Mouse (Mus musculus): ENCODE measurements at regions not wholly inside any gene's neighbourhood (a gene's known extent, or its start where the extent isn't known, plus 50 kb on each side); places are given as distances from the start of the nearest gene placed in this dataset.

DNA sequence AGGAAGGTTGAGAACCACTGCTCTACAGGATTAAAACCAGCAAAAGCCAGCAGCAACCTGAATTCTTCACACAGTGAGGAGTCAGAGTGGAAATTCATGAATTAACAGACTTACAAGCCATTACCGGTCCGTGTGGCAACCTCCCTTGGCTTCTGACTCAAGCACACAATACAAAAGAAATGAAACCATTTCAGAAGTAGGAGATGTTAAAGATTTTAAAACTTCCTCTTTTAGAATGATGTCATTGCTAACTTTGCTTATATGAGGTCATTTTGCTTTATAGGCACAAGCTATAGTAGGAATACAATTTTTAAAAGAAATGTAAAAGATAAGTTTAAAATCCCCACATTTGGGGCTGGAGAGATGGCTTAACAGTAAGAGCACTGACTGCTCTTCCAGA is 99.1 kb upstream of the Clint1 start:
- no peak for TF ChIP-seq POLR2A (IDR thresholded peaks at IDR 0.05; ENCODE audit: borderline replicate concordance, extremely low read depth, low read depth, low read length)
- no peak for TF ChIP-seq CTCF (IDR thresholded peaks at IDR 0.05; ENCODE audit: insufficient read depth, low read length)
- no peak overlapping the region for H3K4me3 ChIP-seq (replicated peaks; ENCODE audit: extremely low read depth, low read depth, low read length)
- no peak for DNase-seq
- 38% methylated on average over 2 of the region's 2 CpGs for WGBS
- no peaks in the 10 kb centered on the region for H3K4me1 ChIP-seq (ENCODE audit: control insufficient read depth, insufficient read depth, low read length)

DNA sequence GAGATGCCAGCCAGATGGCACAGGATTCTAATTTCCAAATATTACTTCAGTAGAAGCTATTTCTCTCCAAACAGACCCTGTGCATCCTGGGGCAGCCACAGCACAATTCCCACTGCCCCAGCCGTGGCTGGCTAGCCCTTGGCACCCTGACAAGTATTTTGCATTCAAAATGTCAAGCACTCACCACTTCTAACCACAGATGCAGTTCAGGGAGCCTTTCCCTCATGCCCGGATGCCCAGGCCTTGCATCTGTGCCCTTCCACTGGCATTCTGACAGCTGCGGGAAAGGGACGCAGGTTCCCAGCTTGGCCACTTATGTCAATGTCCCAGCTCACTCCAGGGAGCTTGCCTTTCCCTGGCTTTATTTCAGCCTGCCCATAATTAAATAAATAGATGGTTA is 84.8 kb upstream of the Clint1 start:
- TF ChIP-seq POLR2A (IDR thresholded peaks at IDR 0.05; ENCODE audit: borderline replicate concordance, extremely low read depth, low read depth, low read length) (no peak), CTCF (IDR thresholded peaks at IDR 0.05; ENCODE audit: insufficient read depth, low read length) (no peak)
- WGBS, result 57% methylated on average over 4 of the region's 4 CpGs
- Histone ChIP-seq H3K4me3 (replicated peaks; ENCODE audit: extremely low read depth, low read depth, low read length) (no peak overlapping the region), H3K4me1 (ENCODE audit: control insufficient read depth, insufficient read depth, low read length) (no peaks in the 10 kb centered on the region)
- DNase-seq, result no peak

GRCm38 (mm10) chr11:45782435-45782834 is 69.4 kb upstream of the Clint1 start:
- TF ChIP-seq POLR2A (IDR thresholded peaks at IDR 0.05; ENCODE audit: borderline replicate concordance, extremely low read depth, low read depth, low read length) (no peak), CTCF (IDR thresholded peaks at IDR 0.05; ENCODE audit: insufficient read depth, low read length) (no peak)
- H3K4me1 ChIP-seq (ENCODE audit: control insufficient read depth, insufficient read depth, low read length), result no peaks in the 10 kb centered on the region
- H3K4me3 ChIP-seq (replicated peaks; ENCODE audit: extremely low read depth, low read depth, low read length), result no peak overlapping the region
- DNase-seq, result no peak
- WGBS, result 60% methylated on average over 4 of the region's 4 CpGs

GRCm38 (mm10) chr11:45785806-45786205 is 66.0 kb upstream of the Clint1 start:
- no peaks in the 10 kb centered on the region; the same call in 1 of the 2 replicates for H3K4me1 ChIP-seq (ENCODE audit: control insufficient read depth, insufficient read depth, low read length)
- no peak for TF ChIP-seq CTCF (IDR thresholded peaks at IDR 0.05; ENCODE audit: insufficient read depth, low read length)
- no peak for TF ChIP-seq POLR2A (IDR thresholded peaks at IDR 0.05; ENCODE audit: borderline replicate concordance, extremely low read depth, low read depth, low read length)
- 83% methylated on average over 9 of the region's 9 CpGs for WGBS
- H3K4me3 ChIP-seq (replicated peaks; ENCODE audit: extremely low read depth, low read depth, low read length), result no peak overlapping the region
- DNase-seq, result no peak

DNA sequence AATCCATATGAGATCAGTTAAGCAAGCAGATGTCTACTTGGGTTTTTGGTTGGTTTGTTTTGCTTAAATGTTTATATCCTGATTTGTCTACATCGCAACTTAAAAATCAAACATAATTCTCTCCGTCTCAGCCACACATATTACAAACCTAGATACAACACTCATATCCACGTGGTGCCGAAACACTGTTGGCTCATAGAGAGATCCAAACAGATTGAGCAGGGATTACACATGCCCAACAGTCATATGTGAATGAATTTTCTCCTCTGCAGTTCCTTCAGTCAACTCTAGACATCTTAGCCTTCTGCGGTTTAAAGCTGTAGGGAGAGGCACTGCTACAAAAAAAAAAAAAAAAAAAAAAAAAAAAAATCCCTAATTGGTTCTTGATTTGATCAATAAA is 64.4 kb upstream of the Clint1 start:
- Histone ChIP-seq H3K4me1 (ENCODE audit: control insufficient read depth, insufficient read depth, low read length) (no peaks in the 10 kb centered on the region; the same call in 1 of the 2 replicates), H3K4me3 (replicated peaks; ENCODE audit: extremely low read depth, low read depth, low read length) (no peak overlapping the region)
- WGBS, result 90% methylated on average over 5 of the region's 5 CpGs
- DNase-seq, result no peak
- TF ChIP-seq CTCF (IDR thresholded peaks at IDR 0.05; ENCODE audit: insufficient read depth, low read length) (no peak), POLR2A (IDR thresholded peaks at IDR 0.05; ENCODE audit: borderline replicate concordance, extremely low read depth, low read depth, low read length) (no peak)

DNA sequence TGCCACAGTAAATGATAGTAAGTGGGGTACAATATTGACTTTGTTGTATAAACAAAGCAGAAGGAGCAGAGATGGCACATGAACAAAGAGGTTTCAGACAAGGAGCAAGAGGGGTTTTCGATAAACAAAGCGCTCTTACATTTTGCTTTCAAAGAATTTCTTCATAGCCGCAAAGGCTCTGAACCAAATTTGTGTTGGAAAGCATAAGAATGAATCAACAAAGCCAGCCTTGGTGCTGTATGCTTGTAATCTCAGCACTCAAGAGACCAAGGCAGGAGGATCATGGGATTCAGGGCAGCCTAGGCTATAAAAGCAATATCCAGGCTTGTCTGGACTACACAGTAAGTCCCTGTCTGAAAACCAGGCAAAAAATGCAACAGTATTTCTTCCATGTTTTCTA is 62.0 kb upstream of the Clint1 start:
- whole genome bisulfite sequencing, result 77% methylated on average over 3 of the region's 3 CpGs
- Histone ChIP-seq H3K4me3 (replicated peaks; ENCODE audit: extremely low read depth, low read depth, low read length) (no peak overlapping the region), H3K4me1 (ENCODE audit: control insufficient read depth, insufficient read depth, low read length) (no peaks in the 10 kb centered on the region; the same call in 1 of the 2 replicates)
- no peak for TF ChIP-seq CTCF (IDR thresholded peaks at IDR 0.05; ENCODE audit: insufficient read depth, low read length)
- no peak for TF ChIP-seq POLR2A (IDR thresholded peaks at IDR 0.05; ENCODE audit: borderline replicate concordance, extremely low read depth, low read depth, low read length)
- DNase-seq, result no peak

DNA sequence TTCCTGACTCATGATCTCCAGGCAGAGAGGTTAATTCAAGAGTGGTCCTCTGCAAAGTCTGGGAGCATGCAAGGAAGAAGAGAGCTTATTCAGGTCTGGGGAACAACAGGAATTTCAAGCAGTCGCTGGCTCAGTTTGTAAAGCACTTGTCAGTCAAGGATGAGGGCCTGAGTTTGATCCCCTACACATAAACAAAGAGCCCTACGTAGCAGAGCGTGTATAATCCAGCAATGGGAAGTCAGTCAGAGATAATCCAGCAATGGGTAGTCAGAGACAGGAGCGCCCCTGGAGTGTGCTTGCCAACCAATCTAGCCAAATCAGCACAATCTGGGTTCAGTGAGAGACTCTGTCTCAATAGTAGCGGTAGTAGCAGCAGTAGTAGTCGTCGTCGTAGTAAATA is 61.3 kb upstream of the Clint1 start:
- WGBS, result 73% methylated on average over 8 of the region's 8 CpGs
- no peak for DNase-seq
- no peak for TF ChIP-seq POLR2A (IDR thresholded peaks at IDR 0.05; ENCODE audit: borderline replicate concordance, extremely low read depth, low read depth, low read length)
- no peak for TF ChIP-seq CTCF (IDR thresholded peaks at IDR 0.05; ENCODE audit: insufficient read depth, low read length)
- no peak overlapping the region for H3K4me3 ChIP-seq (replicated peaks; ENCODE audit: extremely low read depth, low read depth, low read length)
- H3K4me1 ChIP-seq (ENCODE audit: control insufficient read depth, insufficient read depth, low read length), result no peaks in the 10 kb centered on the region; the same call in 1 of the 2 replicates

- Histone ChIP-seq H3K4me3 (replicated peaks; ENCODE audit: extremely low read depth, low read depth, low read length) (no peak overlapping the region), H3K4me1 (ENCODE audit: control insufficient read depth, insufficient read depth, low read length) (no peaks in the 10 kb centered on the region; the same call in 1 of the 2 replicates)
- 86% methylated on average over 2 of the region's 2 CpGs for WGBS
- TF ChIP-seq CTCF (IDR thresholded peaks at IDR 0.05; ENCODE audit: insufficient read depth, low read length) (no peak), POLR2A (IDR thresholded peaks at IDR 0.05; ENCODE audit: borderline replicate concordance, extremely low read depth, low read depth, low read length) (no peak)
- no peak for DNase-seq
Measured at GRCm38 (mm10) chr11:45791696-45792095, 60.2 kb upstream of the Clint1 start.

GRCm38 (mm10) chr11:45794361-45794981 is 57.4 kb upstream of the Clint1 start:
- DNase-seq, result no peak
- 80% methylated on average over 5 of the region's 5 CpGs for WGBS
- Histone ChIP-seq H3K4me1 (ENCODE audit: control insufficient read depth, insufficient read depth, low read length) (no peaks in the 10 kb centered on the region; the same call in 1 of the 2 replicates), H3K4me3 (replicated peaks; ENCODE audit: extremely low read depth, low read depth, low read length) (no peak overlapping the region)
- TF ChIP-seq POLR2A (IDR thresholded peaks at IDR 0.05; ENCODE audit: borderline replicate concordance, extremely low read depth, low read depth, low read length), result no peak
- TF ChIP-seq CTCF (IDR thresholded peaks at IDR 0.05; ENCODE audit: insufficient read depth, low read length), result peak; percentile 32; the same call in 1 of the 2 replicates

- H3K4me1 ChIP-seq (ENCODE audit: control insufficient read depth, insufficient read depth, low read length), result no peaks in the 10 kb centered on the region; the same call in 1 of the 2 replicates
- TF ChIP-seq POLR2A (IDR thresholded peaks at IDR 0.05; ENCODE audit: borderline replicate concordance, extremely low read depth, low read depth, low read length) (no peak), CTCF (IDR thresholded peaks at IDR 0.05; ENCODE audit: insufficient read depth, low read length) (no peak)
- 43% methylated on average over 6 of the region's 6 CpGs for WGBS
- no peak for DNase-seq
- H3K4me3 ChIP-seq (replicated peaks; ENCODE audit: extremely low read depth, low read depth, low read length), result no peak overlapping the region
Measured at GRCm38 (mm10) chr11:45795322-45795721, 56.5 kb upstream of the Clint1 start.

All from lung, adult 2 months (tissue).